Mouse (Mus musculus): ENCODE data around the gene Exoc6.

- TF ChIP-seq CTCF (IDR thresholded peaks at IDR 0.05; ENCODE audit: low read depth, low read length) (no peak), POLR2A (IDR thresholded peaks at IDR 0.05; ENCODE audit: extremely low read depth, insufficient read depth, low read length) (no peak)
Observed at GRCm38 (mm10) chr19:37517419-37517818, 32.8 kb upstream of the Exoc6 start.
